Mouse (Mus musculus): ENCODE results near the gene Slc45a3.

DNA sequence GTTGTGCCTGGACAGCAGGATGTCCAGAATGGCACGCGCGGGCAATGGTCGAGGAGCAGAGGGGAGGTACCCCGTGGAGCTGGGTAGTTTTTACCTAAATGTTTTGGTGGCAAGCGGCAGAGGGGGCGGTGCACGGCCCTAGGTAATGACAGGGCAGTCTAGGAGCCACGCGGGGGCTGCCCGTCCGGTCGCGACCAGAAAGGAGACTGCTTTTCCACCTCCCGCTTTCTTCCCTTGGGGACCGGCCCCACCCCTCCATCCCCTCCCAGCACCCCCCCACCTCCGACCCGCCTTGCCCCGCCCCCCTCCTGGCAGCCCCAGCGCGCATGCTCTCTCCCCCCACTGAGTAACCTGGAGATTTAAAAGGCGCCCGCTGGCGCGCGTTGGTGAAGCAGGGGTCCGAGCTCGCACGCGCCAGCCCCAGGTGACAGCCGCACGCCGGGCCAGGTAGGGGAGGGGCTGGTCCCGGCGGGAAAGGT, at the start of gene Slc45a3:
- TF ChIP-seq CTCF (IDR thresholded peaks at IDR 0.05; ENCODE audit: extremely low read depth, insufficient read depth, low read length) = no peak
- TF ChIP-seq POLR2A (IDR thresholded peaks at IDR 0.05; ENCODE audit: extremely low read depth, insufficient read depth, low read length) = no peak
